Comparison of ENCODE assay signal across 18 mouse cellular contexts in genomic region chr12:99063885-99064284, GRCm38 (mm10).
DNase-seq lines count a peak whose midpoint lies in the region; ATAC-seq and TF ChIP-seq lines count a peak whose summit lies in the region.
"Had no signal": no experiment of that assay in that cellular context is flagged by ENCODE, and none has a peak within 500 bp of the region (broad histone marks: within the 10 kb centered on the region; RNA-seq: fewer than 3 reads in every experiment).

No protein-coding gene starts in this region.

- no peak for DNase-seq in forebrain, embryonic 14.5 days (ENCODE audit: low spot score)
- DNase-seq in forebrain, embryonic 11.5 days (ENCODE audit: low spot score): no peak
- no peak for DNase-seq in ES-E14 (ENCODE audit: low read depth, low spot score)
- peak; percentile 13 for DNase-seq in adipocyte (ENCODE audit: low spot score)
- DNase-seq in left cerebral cortex, postnatal 10 days (ENCODE audit: extremely low spot score in 1 of 2, low spot score in 2 of 2): no peak
- DNase-seq in embryo, embryonic 11 days: no peak
- no peak for DNase-seq in c-Kit-positive CD71-positive TER-119-positive erythroid progenitor cells, embryonic 14.5 days (ENCODE audit: low spot score)
- DNase-seq: cerebellum, adult 18-20 months; cerebellum, postnatal 25 days; heart, adult 11 months; heart, postnatal 36 days; right cerebral cortex, postnatal 4 days had no signal

- ATAC-seq in forebrain, embryonic 14.5 days: peak; percentile 20; the same call in 1 of the 2 replicates
- no peak for ATAC-seq in forebrain, embryonic 11.5 days (replicated peaks; ENCODE audit: low FRiP score)
- ATAC-seq: hindbrain, embryonic 16.5 days; intestine, embryonic 16.5 days had no signal

- no peaks in the 10 kb centered on the region for H3K27me3 ChIP-seq in forebrain, embryonic 14.5 days (replicated peaks; ENCODE audit: control insufficient read depth, insufficient read depth, low read length)
- H3K27me3 ChIP-seq in forebrain, embryonic 11.5 days (ENCODE audit: control insufficient read depth, insufficient read depth, low read length): no peaks in the 10 kb centered on the region
- H3K27me3 ChIP-seq: lung, embryonic 15.5 days had no signal

- H3K4me3 ChIP-seq in forebrain, embryonic 14.5 days (ENCODE audit: low read depth, low read length): no peak overlapping the region
- no peak overlapping the region for H3K4me3 ChIP-seq in forebrain, embryonic 11.5 days (ENCODE audit: low read depth, low read length)
- H3K4me3 ChIP-seq in ES-E14 (ENCODE audit: insufficient read depth in 1 of 2, low read depth in 1 of 2, low read length in 2 of 2, poor library complexity in 1 of 2, severe bottlenecking in 1 of 2): no peak overlapping the region
- H3K4me3 ChIP-seq: lung, embryonic 15.5 days; midbrain, embryonic 10.5 days had no signal

- H3K36me3 ChIP-seq in forebrain, embryonic 14.5 days (ENCODE audit: control insufficient read depth, insufficient read depth, low read length): no peaks in the 10 kb centered on the region
- no peaks in the 10 kb centered on the region for H3K36me3 ChIP-seq in forebrain, embryonic 11.5 days (ENCODE audit: control insufficient read depth, insufficient read depth, low read length)
- no peaks in the 10 kb centered on the region for H3K36me3 ChIP-seq in ES-E14 (ENCODE audit: control insufficient read depth, insufficient read depth, low read length, poor library complexity, severe bottlenecking)
- H3K36me3 ChIP-seq: lung, embryonic 15.5 days; midbrain, embryonic 10.5 days had no signal

- no peaks in the 10 kb centered on the region for H3K4me1 ChIP-seq in forebrain, embryonic 14.5 days (ENCODE audit: control insufficient read depth, insufficient read depth, low read length)
- H3K4me1 ChIP-seq in forebrain, embryonic 11.5 days (replicated peaks; ENCODE audit: control insufficient read depth, insufficient read depth, low read length): no peaks in the 10 kb centered on the region
- H3K4me1 ChIP-seq in ES-E14 (ENCODE audit: control insufficient read depth in 2 of 2, insufficient read depth in 2 of 2, low read length in 2 of 2, poor library complexity in 1 of 2): no peaks in the 10 kb centered on the region
- H3K4me1 ChIP-seq: lung, embryonic 15.5 days; midbrain, embryonic 10.5 days had no signal

- in situ Hi-C loops in ES-E14 (cut with MboI; ENCODE audit: low sequenced_read_pairs in 2 of 2, unreplicated experiment in 2 of 2): no loop called here

- no peaks in the 10 kb centered on the region for H3K9me3 ChIP-seq in forebrain, embryonic 14.5 days (replicated peaks; ENCODE audit: control insufficient read depth, low read length)
- H3K9me3 ChIP-seq in forebrain, embryonic 11.5 days (ENCODE audit: control insufficient read depth, low read length): no peaks in the 10 kb centered on the region
- H3K9me3 ChIP-seq in ES-E14 (ENCODE audit: control insufficient read depth, insufficient read depth, low read depth, low read length): no peaks in the 10 kb centered on the region
- H3K9me3 ChIP-seq: lung, embryonic 15.5 days; midbrain, embryonic 10.5 days had no signal

- 93% methylated on average over 8 of the region's 8 CpGs for WGBS in forebrain, embryonic 14.5 days
- WGBS in forebrain, embryonic 11.5 days: 82% methylated on average over 8 of the region's 8 CpGs

- no peak overlapping the region for H3K4me2 ChIP-seq in forebrain, embryonic 14.5 days (ENCODE audit: low read length)
- H3K4me2 ChIP-seq in forebrain, embryonic 11.5 days (ENCODE audit: low read depth, low read length, severe bottlenecking): no peak overlapping the region
- H3K4me2 ChIP-seq: lung, embryonic 15.5 days had no signal

- no peak overlapping the region; the same call in 1 of the 2 replicates for H3K27ac ChIP-seq in forebrain, embryonic 14.5 days (ENCODE audit: low read depth, low read length)
- no peak overlapping the region for H3K27ac ChIP-seq in forebrain, embryonic 11.5 days (ENCODE audit: low read depth, low read length)
- no peak overlapping the region for H3K27ac ChIP-seq in ES-E14 (ENCODE audit: insufficient read depth, low read depth, low read length, poor library complexity, severe bottlenecking)
- H3K27ac ChIP-seq: liver, embryonic 14.5 days; lung, embryonic 15.5 days; macrophage; midbrain, embryonic 10.5 days had no signal

- H3K9ac ChIP-seq in forebrain, embryonic 14.5 days (ENCODE audit: low read length): no peak overlapping the region
- H3K9ac ChIP-seq in forebrain, embryonic 11.5 days (ENCODE audit: low read length): no peak overlapping the region
- no peak overlapping the region for H3K9ac ChIP-seq in ES-E14 (ENCODE audit: insufficient read depth, low read depth, low read length, poor library complexity, severe bottlenecking)
- H3K9ac ChIP-seq: liver, embryonic 14.5 days; lung, embryonic 15.5 days had no signal

- intact Hi-C loops in left cerebral cortex, postnatal 10 days (cut with DNase I): no loop called here

TF ChIP-seq in ES-E14, 5 proteins besides CTCF, POLR2A, EP300 and RAD21:
- TF ChIP-seq ZNF384 (IDR thresholded peaks at IDR 0.05; ENCODE audit: low read depth, low read length) (no peak), HCFC1 (IDR thresholded peaks at IDR 0.05; ENCODE audit: borderline replicate concordance, insufficient read depth, low read length) (no peak), MAFK (IDR thresholded peaks at IDR 0.05; ENCODE audit: insufficient read depth, low read depth, low read length) (peak; percentile 79), ZC3H11A (IDR thresholded peaks at IDR 0.05; ENCODE audit: borderline replicate concordance, low read depth, low read length) (no peak), CHD2 (IDR thresholded peaks at IDR 0.05; ENCODE audit: low read depth, low read length) (no peak)
